In genomic region chr9:106355217-106355974, GRCm38 (mm10) we compare ENCODE assay signal across 12 mouse cellular contexts. TPM values are rescaled to one million over a fixed set of nuclear protein-coding genes. Genes with fewer than 3 reads are reported as not detected.
DNase-seq lines count a peak whose midpoint lies in the region; ATAC-seq lines count a peak whose summit lies in the region.
"Had no signal": no experiment of that assay in that cellular context is flagged by ENCODE, and none has a peak within 500 bp of the region (broad histone marks: within the 10 kb centered on the region; RNA-seq: fewer than 3 reads in every experiment).

No protein-coding gene starts in this region.

- 70% methylated on average over 10 of the region's 10 CpGs for WGBS in forebrain, embryonic 11.5 days
- WGBS in forebrain, embryonic 16.5 days: 71% methylated on average over 10 of the region's 10 CpGs
- 65% methylated on average over 10 of the region's 10 CpGs for WGBS in kidney, embryonic 14.5 days
- WGBS in embryonic facial prominence, embryonic 10.5 days: 52% methylated on average over 10 of the region's 10 CpGs
- 47% methylated on average over 10 of the region's 10 CpGs for WGBS in limb, embryonic 13.5 days

- H3K9ac ChIP-seq in forebrain, embryonic 11.5 days (ENCODE audit: low read length): no peak overlapping the region
- no peak overlapping the region for H3K9ac ChIP-seq in forebrain, embryonic 16.5 days (replicated peaks; ENCODE audit: low read depth, low read length)
- H3K9ac ChIP-seq in kidney, embryonic 14.5 days (ENCODE audit: low read depth, low read length): 0 out of 2 replicates have a peak overlapping the region, but pooled peaks have one; percentile 18
- H3K9ac ChIP-seq in limb, embryonic 13.5 days: peak overlapping the region; percentile 39; the same call in 1 of the 2 replicates
- H3K9ac ChIP-seq: lung, embryonic 15.5 days had no signal

- H3K4me3 ChIP-seq in forebrain, embryonic 11.5 days (ENCODE audit: low read depth, low read length): no peak overlapping the region
- no peak overlapping the region for H3K4me3 ChIP-seq in forebrain, embryonic 16.5 days (replicated peaks; ENCODE audit: low read length)
- H3K4me3 ChIP-seq in kidney, embryonic 14.5 days (ENCODE audit: low read length): no peak overlapping the region
- peak overlapping the region; percentile 34; the same call in 1 of the 2 replicates for H3K4me3 ChIP-seq in embryonic facial prominence, embryonic 10.5 days
- H3K4me3 ChIP-seq in limb, embryonic 13.5 days: no peak overlapping the region
- H3K4me3 ChIP-seq: heart, adult 2 months; lung, embryonic 15.5 days had no signal

- no peak overlapping the region for H3K4me2 ChIP-seq in forebrain, embryonic 11.5 days (ENCODE audit: low read depth, low read length, severe bottlenecking)
- no peak overlapping the region for H3K4me2 ChIP-seq in forebrain, embryonic 16.5 days (ENCODE audit: low read length)
- no peak overlapping the region for H3K4me2 ChIP-seq in kidney, embryonic 14.5 days (replicated peaks; ENCODE audit: low read depth, low read length)
- H3K4me2 ChIP-seq in limb, embryonic 13.5 days (replicated peaks): peak overlapping the region; percentile 51
- H3K4me2 ChIP-seq: lung, embryonic 15.5 days had no signal

- no peak for DNase-seq in forebrain, embryonic 11.5 days (ENCODE audit: low spot score)
- no peak for DNase-seq in kidney, adult 9 months
- DNase-seq in embryonic facial prominence, embryonic 10.5 days (ENCODE audit: low spot score): peak; percentile 53
- no peak for DNase-seq in thymus, postnatal 14 days
- no peak for DNase-seq in cerebellum, adult 11-12 months
- DNase-seq: adrenal gland, adult 2 months; cerebellum, postnatal 10 days; heart, adult 2 months had no signal

- no peaks in the 10 kb centered on the region for H3K9me3 ChIP-seq in forebrain, embryonic 11.5 days (ENCODE audit: control insufficient read depth, low read length)
- no peaks in the 10 kb centered on the region for H3K9me3 ChIP-seq in forebrain, embryonic 16.5 days (ENCODE audit: control insufficient read depth, low read length)
- H3K9me3 ChIP-seq in kidney, embryonic 14.5 days (ENCODE audit: control insufficient read depth, low read length): no peaks in the 10 kb centered on the region
- no peaks in the 10 kb centered on the region for H3K9me3 ChIP-seq in embryonic facial prominence, embryonic 10.5 days
- no peaks in the 10 kb centered on the region for H3K9me3 ChIP-seq in limb, embryonic 13.5 days
- H3K9me3 ChIP-seq: lung, embryonic 15.5 days had no signal

- H3K27ac ChIP-seq in forebrain, embryonic 11.5 days (ENCODE audit: low read depth, low read length): peak overlapping the region; percentile 25; the same call in 1 of the 2 replicates
- H3K27ac ChIP-seq in forebrain, embryonic 16.5 days (ENCODE audit: low read length): no peak overlapping the region
- peak overlapping the region; percentile 73 for H3K27ac ChIP-seq in kidney, embryonic 14.5 days (ENCODE audit: low read depth, low read length)
- peak overlapping the region; percentile 95 for H3K27ac ChIP-seq in embryonic facial prominence, embryonic 10.5 days (replicated peaks)
- H3K27ac ChIP-seq in limb, embryonic 13.5 days: peak overlapping the region; percentile 99
- H3K27ac ChIP-seq: heart, adult 2 months; lung, embryonic 15.5 days had no signal

- peaks cover 2% of the 10 kb centered on the region; the same call in 1 of the 2 replicates for H3K4me1 ChIP-seq in forebrain, embryonic 11.5 days (replicated peaks; ENCODE audit: control insufficient read depth, insufficient read depth, low read length)
- no peaks in the 10 kb centered on the region; the same call in 1 of the 2 replicates for H3K4me1 ChIP-seq in forebrain, embryonic 16.5 days (replicated peaks; ENCODE audit: control insufficient read depth, insufficient read depth, low read length)
- H3K4me1 ChIP-seq in kidney, embryonic 14.5 days (ENCODE audit: control insufficient read depth, insufficient read depth, low read length): peaks cover 27% of the 10 kb centered on the region
- peaks cover 98% of the 10 kb centered on the region for H3K4me1 ChIP-seq in embryonic facial prominence, embryonic 10.5 days
- H3K4me1 ChIP-seq in limb, embryonic 13.5 days: peaks cover 99% of the 10 kb centered on the region

- H3K36me3 ChIP-seq in forebrain, embryonic 11.5 days (ENCODE audit: control insufficient read depth, insufficient read depth, low read length): no peaks in the 10 kb centered on the region
- no peaks in the 10 kb centered on the region for H3K36me3 ChIP-seq in forebrain, embryonic 16.5 days (ENCODE audit: control insufficient read depth, insufficient read depth)
- no peaks in the 10 kb centered on the region for H3K36me3 ChIP-seq in kidney, embryonic 14.5 days (ENCODE audit: control insufficient read depth, insufficient read depth, low read length)
- peaks cover 11% of the 10 kb centered on the region; the same call in 1 of the 2 replicates for H3K36me3 ChIP-seq in embryonic facial prominence, embryonic 10.5 days (replicated peaks)
- no peaks in the 10 kb centered on the region for H3K36me3 ChIP-seq in limb, embryonic 13.5 days
- H3K36me3 ChIP-seq: lung, embryonic 15.5 days had no signal

- 0 out of 2 replicates have a peak, but pooled peaks have one; percentile 10 for ATAC-seq in forebrain, embryonic 11.5 days (replicated peaks; ENCODE audit: low FRiP score)
- ATAC-seq in forebrain, embryonic 16.5 days: no peak
- ATAC-seq in kidney, embryonic 14.5 days (ENCODE audit: low FRiP score, low TSS enrichment): no peak
- ATAC-seq in limb, embryonic 13.5 days (ENCODE audit: low FRiP score, low read depth): no peak

- H3K27me3 ChIP-seq in forebrain, embryonic 11.5 days (ENCODE audit: control insufficient read depth, insufficient read depth, low read length): no peaks in the 10 kb centered on the region
- H3K27me3 ChIP-seq in forebrain, embryonic 16.5 days (replicated peaks; ENCODE audit: control insufficient read depth, insufficient read depth, low read length): no peaks in the 10 kb centered on the region
- H3K27me3 ChIP-seq in kidney, embryonic 14.5 days (ENCODE audit: control insufficient read depth, insufficient read depth, low read length): no peaks in the 10 kb centered on the region
- no peaks in the 10 kb centered on the region for H3K27me3 ChIP-seq in embryonic facial prominence, embryonic 10.5 days (replicated peaks; ENCODE audit: low read depth, poor library complexity, severe bottlenecking)
- H3K27me3 ChIP-seq in limb, embryonic 13.5 days: no peaks in the 10 kb centered on the region
- H3K27me3 ChIP-seq: lung, embryonic 15.5 days had no signal

RNA-seq across cellular contexts. Expression of gene Dusp7, which starts 13.0 kb away (rescaled TPM):
- polyA plus RNA-seq in forebrain, embryonic 11.5 days (2014; fragmentation: Nextera tagmentation; extraction: Ambion mirVana): 26.8 and 27.6 TPM in 2 replicates
- polyA plus RNA-seq in forebrain, embryonic 16.5 days (2015; fragmentation: Nextera tagmentation; extraction: Ambion mirVana): 9.0 and 10.3 TPM in 2 replicates
- 25.5 and 26.3 TPM in 2 replicates for polyA plus RNA-seq in kidney, embryonic 14.5 days (2014; fragmentation: Nextera tagmentation; extraction: Ambion mirVana)
- 29.5 and 30.8 TPM in 2 replicates for polyA plus RNA-seq in embryonic facial prominence, embryonic 10.5 days (2016; fragmentation: Nextera tagmentation; extraction: Ambion mirVana)
- 40.5 and 41.1 TPM in 2 replicates for polyA plus RNA-seq in limb, embryonic 13.5 days (2015; fragmentation: Nextera tagmentation; extraction: Ambion mirVana)

Comparison
In these comparisons a context has a peak if more than half of its experiments do, and no peak if none do; other contexts are left out.
1. H3K9ac ChIP-seq: peak in kidney, embryonic 14.5 days (single experiment) and limb, embryonic 13.5 days (single experiment); none in forebrain, embryonic 11.5 days (single experiment) and forebrain, embryonic 16.5 days (single experiment).